Mouse (Mus musculus): ENCODE results near the gene Rab5a. TPM values are rescaled to one million over a fixed set of nuclear protein-coding genes. Genes with fewer than 3 reads are reported as not detected.
A peak's percentile ranks its signal among the peaks of the same experiment; 100 is the strongest.

Rab5a gene
- 3.2 and 3.4 TPM in 2 replicates for polyA plus RNA-seq (2012; rRNA removed)

- peak; percentile 95 to 99 for DNase-seq (ENCODE audit: low read depth in 1 of 2, low spot score in 2 of 2)
- Histone ChIP-seq H3K4me3 (ENCODE audit: extremely low read depth, insufficient read depth, insufficient read length) (peak within 1 kb of the TSS; percentile 74), H3K36me3 (ENCODE audit: control insufficient read depth, insufficient read depth, low read length) (no peaks in the 10 kb centered on the region), H3K4me1 (ENCODE audit: control insufficient read depth, insufficient read depth, insufficient read length) (peaks cover 6% of the 10 kb centered on the region), H3K27ac (ENCODE audit: insufficient read depth, low read length) (peak within 1 kb of the TSS; percentile 95), H3K27me3 (ENCODE audit: control insufficient read depth, insufficient read depth, low read length) (no peaks in the 10 kb centered on the region)
- TF ChIP-seq POLR2A (IDR thresholded peaks at IDR 0.05; ENCODE audit: low read depth, low read length) (peak; percentile 68), CTCF (IDR thresholded peaks at IDR 0.05; ENCODE audit: extremely low read depth, insufficient read depth, insufficient read length, insufficient replicate concordance) (no peak)
- under 1% methylated on average over 67 of the region's 82 CpGs for WGBS
These were observed at the start of gene Rab5a for GRCm38 (mm10) chr17:53478858-53479603. Gene Rab5a (plus strand): TSS chr17:53479234.

GRCm38 (mm10) chr17:53456152-53456551, 22.9 kb upstream of the Rab5a start:
- Histone ChIP-seq H3K4me1 (ENCODE audit: control insufficient read depth, insufficient read depth, insufficient read length) (no peaks in the 10 kb centered on the region), H3K27me3 (ENCODE audit: control insufficient read depth, insufficient read depth, low read length) (no peaks in the 10 kb centered on the region), H3K36me3 (ENCODE audit: control insufficient read depth, insufficient read depth, low read length) (no peaks in the 10 kb centered on the region), H3K4me3 (ENCODE audit: extremely low read depth, insufficient read depth, insufficient read length) (no peak overlapping the region), H3K27ac (ENCODE audit: insufficient read depth, low read length) (no peak overlapping the region)
- TF ChIP-seq CTCF (IDR thresholded peaks at IDR 0.05; ENCODE audit: extremely low read depth, insufficient read depth, insufficient read length, insufficient replicate concordance): no peak
- WGBS: 89% methylated on average over 2 of the region's 2 CpGs
- DNase-seq (ENCODE audit: low read depth in 1 of 2, low spot score in 2 of 2): no peak

GRCm38 (mm10) chr17:53456742-53457141, 22.3 kb upstream of the Rab5a start:
- DNase-seq (ENCODE audit: low read depth in 1 of 2, low spot score in 2 of 2): no peak
- no peak overlapping the region for H3K27ac ChIP-seq (ENCODE audit: insufficient read depth, low read length)
- H3K27me3 ChIP-seq (ENCODE audit: control insufficient read depth, insufficient read depth, low read length): no peaks in the 10 kb centered on the region
- WGBS: 40% methylated on average over 1 of the region's 1 CpGs
- no peaks in the 10 kb centered on the region for H3K4me1 ChIP-seq (ENCODE audit: control insufficient read depth, insufficient read depth, insufficient read length)
- no peaks in the 10 kb centered on the region for H3K36me3 ChIP-seq (ENCODE audit: control insufficient read depth, insufficient read depth, low read length)
- TF ChIP-seq POLR2A (IDR thresholded peaks at IDR 0.05; ENCODE audit: low read depth, low read length) (no peak), CTCF (IDR thresholded peaks at IDR 0.05; ENCODE audit: extremely low read depth, insufficient read depth, insufficient read length, insufficient replicate concordance) (no peak)
- H3K4me3 ChIP-seq (ENCODE audit: extremely low read depth, insufficient read depth, insufficient read length): no peak overlapping the region

- DNase-seq (ENCODE audit: low read depth in 1 of 2, low spot score in 2 of 2): peak; percentile 23 to 47
- WGBS: 37% methylated on average over 26 of the region's 26 CpGs
These were observed 16.2 kb upstream of the Rab5a start, which contains the start of gene Efhb for GRCm38 (mm10) chr17:53462603-53463495. Gene Efhb (minus strand): TSS chr17:53463321.

GRCm38 (mm10) chr17:53463496-53463840, 15.6 kb upstream of the Rab5a start:
- 15% methylated on average over 9 of the region's 9 CpGs for WGBS
- Histone ChIP-seq H3K36me3 (ENCODE audit: control insufficient read depth, insufficient read depth, low read length) (no peaks in the 10 kb centered on the region), H3K27me3 (ENCODE audit: control insufficient read depth, insufficient read depth, low read length) (no peaks in the 10 kb centered on the region; the same call in 1 of the 2 replicates), H3K4me3 (ENCODE audit: extremely low read depth, insufficient read depth, insufficient read length) (peak overlapping the region; percentile 30; the same call in 1 of the 2 replicates), H3K27ac (ENCODE audit: insufficient read depth, low read length) (no peak overlapping the region), H3K4me1 (ENCODE audit: control insufficient read depth, insufficient read depth, insufficient read length) (no peaks in the 10 kb centered on the region)
- TF ChIP-seq POLR2A (IDR thresholded peaks at IDR 0.05; ENCODE audit: low read depth, low read length) (no peak), CTCF (IDR thresholded peaks at IDR 0.05; ENCODE audit: extremely low read depth, insufficient read depth, insufficient read length, insufficient replicate concordance) (no peak)
- DNase-seq (ENCODE audit: low read depth in 1 of 2, low spot score in 2 of 2): no peak

More at GRCm38 (mm10) chr17:53462603-53463495, 16.2 kb upstream of the Rab5a start, which contains the start of gene Efhb:
- no peaks in the 10 kb centered on the region for H3K4me1 ChIP-seq (ENCODE audit: control insufficient read depth, insufficient read depth, insufficient read length)
- no peak for TF ChIP-seq CTCF (IDR thresholded peaks at IDR 0.05; ENCODE audit: extremely low read depth, insufficient read depth, insufficient read length, insufficient replicate concordance)
- TF ChIP-seq POLR2A (IDR thresholded peaks at IDR 0.05; ENCODE audit: low read depth, low read length): no peak
- no peaks in the 10 kb centered on the region; the same call in 1 of the 2 replicates for H3K27me3 ChIP-seq (ENCODE audit: control insufficient read depth, insufficient read depth, low read length)
- no peaks in the 10 kb centered on the region for H3K36me3 ChIP-seq (ENCODE audit: control insufficient read depth, insufficient read depth, low read length)
- H3K27ac ChIP-seq (ENCODE audit: insufficient read depth, low read length): no peak within 1 kb of the TSS
- peak within 1 kb of the TSS; percentile 30; the same call in 1 of the 2 replicates for H3K4me3 ChIP-seq (ENCODE audit: extremely low read depth, insufficient read depth, insufficient read length)

- TF ChIP-seq POLR2A (IDR thresholded peaks at IDR 0.05; ENCODE audit: low read depth, low read length): no peak
- TF ChIP-seq CTCF (IDR thresholded peaks at IDR 0.05; ENCODE audit: extremely low read depth, insufficient read depth, insufficient read length, insufficient replicate concordance): peak; percentile 32; the same call in 1 of the 2 replicates
- H3K4me1 ChIP-seq (ENCODE audit: control insufficient read depth, insufficient read depth, insufficient read length): no peaks in the 10 kb centered on the region
- 71% methylated on average over 4 of the region's 4 CpGs for WGBS
- no peak for DNase-seq (ENCODE audit: low read depth in 1 of 2, low spot score in 2 of 2)
- no peaks in the 10 kb centered on the region for H3K36me3 ChIP-seq (ENCODE audit: control insufficient read depth, insufficient read depth, low read length)
- H3K27me3 ChIP-seq (ENCODE audit: control insufficient read depth, insufficient read depth, low read length): no peaks in the 10 kb centered on the region; the same call in 1 of the 2 replicates
- H3K27ac ChIP-seq (ENCODE audit: insufficient read depth, low read length): no peak overlapping the region
- H3K4me3 ChIP-seq (ENCODE audit: extremely low read depth, insufficient read depth, insufficient read length): no peak overlapping the region
These were observed 13.5 kb upstream of the Rab5a start for GRCm38 (mm10) chr17:53465569-53465968.

All from spleen, adult 2 months (tissue).